Mouse (Mus musculus) intestine, postnatal 0 days (tissue): ENCODE data around the gene Trpc4ap. TPM values are rescaled to one million over a fixed set of nuclear protein-coding genes. Genes with fewer than 3 reads are reported as not detected.

ENCODE experiments used
- ATAC-seq: fragments of 200-750 bp; cut with Nextera tagmentation; 2 replicates; pipeline ENCODE4 v1.8.0; 2017; ENCODE audit warnings: mild to moderate bottlenecking, moderate TSS enrichment, moderate library complexity
- H3K27ac ChIP-seq: fragments of 300-500 bp; sonication (generic); 2 replicates; pipeline ENCODE4 v1.5.1; 2014; ENCODE audit warnings: mild to moderate bottlenecking, low read depth, low read length, moderate library complexity
- H3K27me3 ChIP-seq: fragments of 300-500 bp; sonication (generic); replicated peaks from 2 replicates; pipeline ENCODE4 v1.6.1; 2014; ENCODE audit warnings: low read length, mixed read lengths; ENCODE audit not compliant: control insufficient read depth, insufficient read depth
- H3K36me3 ChIP-seq: fragments of 300-500 bp; sonication (generic); 2 replicates; pipeline ENCODE4 v1.6.1; 2014; ENCODE audit warnings: mild to moderate bottlenecking, moderate library complexity; ENCODE audit not compliant: control insufficient read depth, insufficient read depth
- H3K4me1 ChIP-seq: fragments of 300-500 bp; sonication (generic); replicated peaks from 2 replicates; pipeline ENCODE4 v1.6.1; 2014; ENCODE audit warnings: antibody characterized with exemption, low read length, mixed read lengths; ENCODE audit not compliant: control insufficient read depth, insufficient read depth
- H3K4me2 ChIP-seq: fragments of 300-500 bp; sonication (generic); replicated peaks from 2 replicates; pipeline ENCODE4 v1.6.1; 2014; ENCODE audit warnings: low read depth, mild to moderate bottlenecking, moderate library complexity
- H3K4me3 ChIP-seq: fragments of 300-500 bp; sonication (generic); 2 replicates; pipeline ENCODE4 v1.5.1; 2014; ENCODE audit warnings: low read depth, low read length
- H3K9ac ChIP-seq: fragments of 300-500 bp; sonication (generic); 2 replicates; pipeline ENCODE4 v1.6.1; 2014; ENCODE audit warnings: mild to moderate bottlenecking, low read depth, low read length
- H3K9me3 ChIP-seq: fragments of 300-500 bp; sonication (generic); 2 replicates; pipeline ENCODE4 v1.6.1; 2016; ENCODE audit warnings: mixed run types; ENCODE audit not compliant: control insufficient read depth
- CTCF ChIP-seq: sonication (generic); IDR thresholded peaks from 2 replicates; pipeline ENCODE4 v1.5.1; 2016; ENCODE audit warnings: low read depth, mild to moderate bottlenecking, control low read depth, antibody characterized with exemption, moderate library complexity
- WGBS: fragments of 180-500 bp; shearing (Covaris S2); extraction: QIAGEN DNeasy Blood & Tissue Kit; methylation state at CpG from one replicate; pipeline ENCODE4 v1.1.7; 2014; 5-methylcytosine and 5-hydroxymethylcytosine counted together
- polyA plus RNA-seq: library from polyadenylated mRNA; unstranded; fragments of >200 nt; fragmentation: Nextera tagmentation; extraction: Ambion mirVana; gene quantifications from 2 replicates; pipeline ENCODE4 v1.2.1, GENCODE M21; 2015

The Trpc4ap gene
- polyA plus RNA-seq, 1 experiment from 2014 or later: 64.8 TPM

DNA sequence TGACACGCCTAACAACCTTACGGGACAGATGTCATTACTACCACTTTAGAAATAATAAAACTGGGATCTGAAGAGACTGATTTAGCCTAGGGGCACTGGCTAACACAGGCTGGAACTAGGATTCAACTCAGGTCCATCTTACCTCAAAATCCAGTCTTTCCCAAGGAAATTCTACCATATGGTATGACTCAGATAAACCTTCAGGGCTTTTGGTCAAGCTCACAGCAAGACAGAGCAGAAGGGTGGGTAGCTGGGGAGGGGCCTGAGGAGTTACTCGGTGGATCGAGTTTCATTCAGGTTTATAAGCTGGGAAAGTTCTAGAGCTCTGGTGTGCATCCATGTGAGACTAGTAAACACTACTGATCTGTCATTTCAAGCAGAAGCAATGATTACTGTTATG lies 3.0 kb downstream of the Trpc4ap start:
- no peaks in the 10 kb centered on the region for H3K9me3 ChIP-seq
- ATAC-seq: no peak
- 0 out of 2 replicates have a peak, but pooled peaks cover 3% of the 10 kb centered on the region for H3K36me3 ChIP-seq
- H3K4me3 ChIP-seq: no peak overlapping the region
- H3K9ac ChIP-seq: no peak overlapping the region; the same call in 1 of the 2 replicates
- no peak overlapping the region for H3K27ac ChIP-seq
- peaks cover 3% of the 10 kb centered on the region; the same call in 1 of the 2 replicates for H3K4me1 ChIP-seq
- 66% methylated on average over 4 of the region's 4 CpGs for WGBS
- H3K4me2 ChIP-seq: no peak overlapping the region
- H3K27me3 ChIP-seq: no peaks in the 10 kb centered on the region
- no peak for TF ChIP-seq CTCF

DNA sequence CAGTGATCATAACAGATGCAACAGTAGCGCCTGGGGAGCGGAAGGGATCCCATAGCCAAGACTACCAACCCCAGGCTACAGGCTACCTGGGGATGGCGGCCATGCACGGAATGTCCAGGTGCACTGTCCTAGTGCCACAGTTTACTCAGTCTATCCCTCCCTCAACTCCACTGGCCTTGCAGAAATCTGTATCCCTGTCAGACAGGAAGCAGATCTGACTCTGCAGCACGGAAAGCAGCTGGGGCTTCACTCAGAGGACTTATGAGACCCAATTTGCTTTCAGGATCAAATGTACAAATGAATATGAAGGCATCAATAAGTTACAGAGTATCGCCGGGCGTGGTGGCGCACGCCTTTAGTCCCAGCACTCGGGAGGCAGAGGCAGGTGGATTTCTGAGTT lies 4.4 kb downstream of the Trpc4ap start:
- no peak for TF ChIP-seq CTCF
- H3K4me2 ChIP-seq: no peak overlapping the region
- H3K4me1 ChIP-seq: peaks cover 3% of the 10 kb centered on the region; the same call in 1 of the 2 replicates
- H3K27me3 ChIP-seq: no peaks in the 10 kb centered on the region
- WGBS: 90% methylated on average over 11 of the region's 11 CpGs
- H3K9ac ChIP-seq: no peak overlapping the region
- no peaks in the 10 kb centered on the region for H3K9me3 ChIP-seq
- H3K36me3 ChIP-seq: 0 out of 2 replicates have a peak, but pooled peaks cover 3% of the 10 kb centered on the region
- H3K4me3 ChIP-seq: no peak overlapping the region
- ATAC-seq: no peak
- H3K27ac ChIP-seq: no peak overlapping the region

DNA sequence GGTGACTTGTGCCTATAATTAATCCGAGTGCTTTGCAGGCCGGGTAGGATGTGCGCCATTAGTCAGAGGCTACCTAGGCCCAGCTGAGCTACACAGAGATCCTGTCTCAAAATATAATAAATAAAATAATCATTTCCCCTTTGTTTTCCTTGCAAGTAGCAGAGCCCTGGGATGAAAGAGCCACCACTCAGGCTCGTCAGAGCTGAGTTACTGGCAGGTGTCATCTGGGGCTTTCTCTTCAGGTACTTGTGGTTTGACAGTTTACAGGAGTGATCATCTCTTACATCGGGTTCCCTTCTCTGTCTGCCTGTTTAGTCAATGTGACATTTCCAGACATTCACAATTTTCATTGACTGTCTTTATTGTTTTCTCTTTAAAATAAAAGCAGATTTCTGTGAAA lies 5.6 kb downstream of the Trpc4ap start:
- Histone ChIP-seq H3K36me3 (0 out of 2 replicates have a peak, but pooled peaks cover 3% of the 10 kb centered on the region), H3K4me2 (no peak overlapping the region), H3K4me3 (no peak overlapping the region), H3K27ac (no peak overlapping the region), H3K9me3 (no peaks in the 10 kb centered on the region), H3K27me3 (no peaks in the 10 kb centered on the region), H3K4me1 (peaks cover 3% of the 10 kb centered on the region; the same call in 1 of the 2 replicates), H3K9ac (no peak overlapping the region)
- no peak for ATAC-seq
- WGBS: 87% methylated on average over 5 of the region's 5 CpGs
- TF ChIP-seq CTCF: no peak

DNA sequence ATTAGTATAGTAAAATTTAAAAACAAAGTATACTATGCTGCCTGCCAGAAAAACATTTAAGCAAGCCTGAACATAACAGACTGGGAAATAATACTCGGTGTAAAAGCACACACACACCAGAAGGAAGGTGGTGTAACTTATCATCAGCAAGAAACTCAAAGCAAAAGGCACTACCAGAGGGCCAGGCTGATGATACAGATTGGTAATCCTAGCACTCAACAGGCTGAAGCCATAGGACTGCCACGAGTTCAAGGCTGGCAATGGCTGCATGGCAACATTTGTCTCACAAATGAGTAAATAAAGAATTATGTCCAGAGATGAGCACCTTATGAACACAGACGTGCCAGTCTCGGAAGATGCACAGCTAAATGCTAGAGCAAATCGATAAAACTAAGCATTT lies 8.4 kb downstream of the Trpc4ap start:
- 0 out of 2 replicates have a peak, but pooled peaks cover 3% of the 10 kb centered on the region for H3K36me3 ChIP-seq
- ATAC-seq: no peak
- no peaks in the 10 kb centered on the region for H3K9me3 ChIP-seq
- no peak for TF ChIP-seq CTCF
- H3K4me3 ChIP-seq: no peak overlapping the region
- no peak overlapping the region for H3K27ac ChIP-seq
- 93% methylated on average over 5 of the region's 5 CpGs for WGBS
- H3K4me1 ChIP-seq: no peaks in the 10 kb centered on the region
- no peak overlapping the region for H3K4me2 ChIP-seq
- no peaks in the 10 kb centered on the region for H3K27me3 ChIP-seq
- H3K9ac ChIP-seq: no peak overlapping the region

DNA sequence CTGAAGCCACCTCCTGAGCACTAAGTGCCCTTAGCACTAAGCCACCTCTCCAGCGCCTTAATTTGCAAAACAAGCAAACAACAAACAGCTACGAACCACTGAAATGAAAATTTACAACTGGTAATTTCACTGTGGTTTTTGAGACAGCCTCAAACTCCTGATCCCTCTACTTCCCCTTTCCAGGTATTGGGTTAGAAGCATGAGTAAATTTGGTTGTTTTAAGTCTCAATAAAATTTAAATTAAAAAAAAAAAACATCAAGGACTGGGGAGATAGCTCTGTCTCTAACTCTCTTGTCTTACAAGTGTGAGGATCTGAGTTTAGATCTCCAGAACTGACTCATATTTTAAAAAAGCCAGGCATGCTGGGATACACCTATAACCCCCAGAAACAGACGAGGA lies 9.0 kb downstream of the Trpc4ap start:
- no peak overlapping the region for H3K9ac ChIP-seq
- no peaks in the 10 kb centered on the region for H3K27me3 ChIP-seq
- no peak for TF ChIP-seq CTCF
- H3K4me2 ChIP-seq: no peak overlapping the region
- no peaks in the 10 kb centered on the region for H3K4me1 ChIP-seq
- no peak overlapping the region for H3K4me3 ChIP-seq
- 75% methylated on average over 3 of the region's 3 CpGs for WGBS
- 0 out of 2 replicates have a peak, but pooled peaks cover 3% of the 10 kb centered on the region for H3K36me3 ChIP-seq
- H3K27ac ChIP-seq: no peak overlapping the region
- H3K9me3 ChIP-seq: no peaks in the 10 kb centered on the region
- no peak for ATAC-seq

DNA sequence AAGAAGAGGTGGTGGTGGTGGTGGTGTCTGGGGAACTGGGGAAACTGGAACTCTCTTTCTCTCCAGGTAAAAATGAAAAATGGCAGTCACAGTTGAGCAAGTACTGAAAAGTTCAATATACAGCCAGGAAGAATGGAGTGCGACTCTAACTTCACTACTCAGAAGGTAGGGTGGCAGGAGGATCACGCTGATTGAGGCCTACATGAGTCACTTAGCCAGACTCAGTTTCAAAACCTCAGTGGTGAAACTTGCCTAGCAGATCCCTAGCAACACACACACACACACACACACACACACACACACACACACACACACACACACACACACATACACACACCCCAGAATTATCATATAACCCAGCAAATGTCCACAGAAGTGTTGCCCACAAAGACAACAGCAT lies 10.3 kb downstream of the Trpc4ap start:
- Histone ChIP-seq H3K27ac (no peak overlapping the region), H3K4me1 (no peaks in the 10 kb centered on the region), H3K9me3 (no peaks in the 10 kb centered on the region), H3K4me3 (no peak overlapping the region), H3K36me3 (0 out of 2 replicates have a peak, but pooled peaks cover 3% of the 10 kb centered on the region), H3K27me3 (no peaks in the 10 kb centered on the region), H3K9ac (no peak overlapping the region), H3K4me2 (no peak overlapping the region)
- WGBS: 82% methylated on average over 2 of the region's 2 CpGs
- no peak for ATAC-seq
- TF ChIP-seq CTCF: no peak

DNA sequence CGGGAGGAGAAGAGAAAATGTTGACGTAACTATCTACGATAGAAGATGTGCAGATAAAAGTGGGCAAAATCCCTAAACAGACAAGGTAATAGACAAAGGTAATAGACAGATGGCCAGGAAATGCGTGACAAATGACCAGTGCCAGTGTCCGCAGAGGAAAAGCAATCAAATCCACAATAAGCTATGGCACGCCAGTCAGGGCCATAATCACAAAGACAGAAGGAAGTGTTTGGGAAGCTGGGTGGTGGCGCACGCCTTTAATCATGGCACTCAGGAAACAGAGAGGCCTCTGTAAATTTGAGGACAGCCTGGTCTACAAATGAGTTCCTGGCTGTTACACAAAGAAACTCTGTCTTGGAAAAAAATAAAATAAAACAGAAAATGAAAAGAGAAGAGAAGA lies 11.0 kb downstream of the Trpc4ap start:
- Histone ChIP-seq H3K4me3 (no peak overlapping the region), H3K36me3 (0 out of 2 replicates have a peak, but pooled peaks cover 3% of the 10 kb centered on the region), H3K9me3 (no peaks in the 10 kb centered on the region), H3K4me1 (no peaks in the 10 kb centered on the region), H3K27ac (no peak overlapping the region), H3K27me3 (no peaks in the 10 kb centered on the region), H3K4me2 (no peak overlapping the region), H3K9ac (no peak overlapping the region)
- ATAC-seq: no peak
- 65% methylated on average over 8 of the region's 8 CpGs for WGBS
- TF ChIP-seq CTCF: no peak
